Mouse (Mus musculus): ENCODE results near the gene Rpgr.

DNA sequence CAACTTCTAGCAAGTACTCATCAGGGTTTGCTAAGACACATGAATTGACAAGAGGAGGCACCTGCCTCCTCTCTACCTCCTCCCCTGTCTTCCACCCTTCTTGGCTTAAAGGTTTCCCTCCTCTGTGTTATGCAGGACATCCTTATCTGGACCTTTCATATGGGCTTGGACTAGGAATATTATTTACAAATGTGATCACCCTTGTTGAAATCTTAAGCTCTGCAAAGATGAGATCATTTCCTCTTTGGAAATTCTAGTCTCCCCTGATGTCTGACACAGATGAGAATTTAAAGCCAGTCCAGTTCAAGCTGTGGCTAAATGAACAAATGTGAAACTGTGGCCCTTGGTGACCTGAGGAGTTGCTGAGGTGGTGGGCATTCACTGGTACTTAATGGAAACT, 34.6 kb upstream of the Rpgr start:
- TF ChIP-seq CTCF (IDR thresholded peaks at IDR 0.05; ENCODE audit: extremely low read depth, insufficient read depth, insufficient read length, insufficient replicate concordance), result no peak
- no peak for TF ChIP-seq POLR2A (IDR thresholded peaks at IDR 0.05; ENCODE audit: low read depth, low read length)
